Mouse (Mus musculus): ENCODE measurements around the gene Set.

DNA sequence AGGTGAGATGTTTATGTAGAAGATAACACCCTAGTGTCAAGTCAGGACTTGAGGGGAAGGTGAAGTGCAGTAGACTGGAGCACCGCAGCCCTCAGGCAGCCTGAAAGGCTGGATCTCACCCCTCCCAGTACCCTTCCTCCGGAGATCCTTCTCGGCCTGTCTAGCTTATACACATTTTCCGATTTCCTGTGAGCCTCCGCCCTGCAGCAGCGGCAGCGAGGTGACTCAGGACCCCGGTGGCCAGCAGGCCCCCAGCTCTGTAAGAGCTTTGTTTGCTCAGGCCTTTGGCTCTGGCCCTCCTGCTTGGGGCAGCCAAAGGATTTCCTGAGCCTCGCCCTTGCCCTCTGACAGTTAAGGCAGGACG is 21.2 kb downstream of the Set start:
- no peak for TF ChIP-seq TCF12 (IDR thresholded peaks at IDR 0.05; ENCODE audit: insufficient read depth, poor library complexity, severe bottlenecking)
- TF ChIP-seq POLR2A (IDR thresholded peaks at IDR 0.05; ENCODE audit: insufficient read length, low read depth): no peak
- no peak for TF ChIP-seq MYOD1 (IDR thresholded peaks at IDR 0.05; ENCODE audit: control insufficient read depth in 1 of 3, insufficient read length in 2 of 3, low read depth in 2 of 3)
